Mouse (Mus musculus): ENCODE measurements around the gene Tagap1. TPM values are rescaled to one million over a fixed set of nuclear protein-coding genes. Genes with fewer than 3 reads are reported as not detected.
"Not testable (repeated sequence)": the region's sequence is repeated elsewhere in the genome, so short reads cannot be mapped to it uniquely, and the experiment has no call there.

The Tagap1 gene
- total and polyA plus RNA-seq, 3 experiments = 16.8 to 21.1 (median 20.3) TPM

- dilution Hi-C loops (cut with MboI; ENCODE audit: extremely low pct_ligation_motif_present, extremely low pct_unique_long_range_greater_than_20kb, low sequenced_read_pairs); H3K4me1 ChIP-seq (ENCODE audit: control insufficient read depth in 1 of 2, insufficient read depth in 2 of 2); H3K9me3 ChIP-seq (replicated peaks; ENCODE audit: low read length); H3K27me3 ChIP-seq (replicated peaks); H3K36me3 ChIP-seq (replicated peaks in 1 of 2; ENCODE audit: control insufficient read depth in 1 of 2, insufficient read depth in 1 of 2, low read length in 1 of 2); H3K79me2 ChIP-seq (replicated peaks; ENCODE audit: control insufficient read depth, extremely low read depth, insufficient read depth, poor library complexity, severe bottlenecking); in situ Hi-C loops (cut with MboI; ENCODE audit: low pct_ligation_motif_present, low pct_unique_long_range_greater_than_20kb, low sequenced_read_pairs): not testable (repeated sequence)
- H3K27ac ChIP-seq (ENCODE audit: insufficient read depth, low read depth) = peak within 1 kb of the TSS; percentile 49
- H3K9ac ChIP-seq (ENCODE audit: insufficient read depth, low read depth) = peak within 1 kb of the TSS; percentile 73
- DNase-seq (ENCODE audit: extremely low read depth) = peak; percentile 72
- peak within 1 kb of the TSS; percentile 51 for H3K4me2 ChIP-seq (ENCODE audit: insufficient read depth, low read depth, poor library complexity, severe bottlenecking)
- H3K4me3 ChIP-seq (replicated peaks in 1 of 3; ENCODE audit: low read depth in 2 of 3, low read length in 2 of 3, poor library complexity in 1 of 3) = peak within 1 kb of the TSS; percentile 52 to 98 (median 63)
- TF ChIP-seq SIN3A (IDR thresholded peaks at IDR 0.05; ENCODE audit: low read length) (peak; percentile 64), POLR2A (IDR thresholded peaks at IDR 0.05; ENCODE audit: low read depth, low read length) (peak; percentile 53; the same call in 1 of the 2 replicates), HCFC1 (IDR thresholded peaks at IDR 0.05; ENCODE audit: low read depth, low read length) (peak; percentile 57), ELF1 (IDR thresholded peaks at IDR 0.05; ENCODE audit: low read depth, low read length) (peak; percentile 86), NRF1 (IDR thresholded peaks at IDR 0.05; ENCODE audit: low read depth, low read length) (peak; percentile 26; the same call in 1 of the 2 replicates), MAX (IDR thresholded peaks at IDR 0.05; ENCODE audit: low read length) (0 out of 2 replicates have a peak, but pooled peaks have one; percentile 20), MYC (IDR thresholded peaks at IDR 0.05; ENCODE audit: low read depth, low read length) (0 out of 2 replicates have a peak, but pooled peaks have one; percentile 18), NELFE (IDR thresholded peaks at IDR 0.05; ENCODE audit: low read depth, low read length) (peak; percentile 61)
Measured at GRCm38 (mm10) chr17:6947984-6948768, 12.8 kb downstream of the Tagap1 start, which contains the start of gene Rsph3b. TSS of gene Rsph3b (minus strand) at chr17:6948682.

- DNase-seq (ENCODE audit: extremely low read depth); H3K9me3 ChIP-seq (replicated peaks; ENCODE audit: low read length); dilution Hi-C loops (cut with MboI; ENCODE audit: extremely low pct_ligation_motif_present, extremely low pct_unique_long_range_greater_than_20kb, low sequenced_read_pairs); H3K27me3 ChIP-seq (replicated peaks); in situ Hi-C loops (cut with MboI; ENCODE audit: low pct_ligation_motif_present, low pct_unique_long_range_greater_than_20kb, low sequenced_read_pairs); H3K27ac ChIP-seq (ENCODE audit: insufficient read depth, low read depth); H3K79me2 ChIP-seq (replicated peaks; ENCODE audit: control insufficient read depth, extremely low read depth, insufficient read depth, poor library complexity, severe bottlenecking); H3K4me1 ChIP-seq (ENCODE audit: control insufficient read depth in 1 of 2, insufficient read depth in 2 of 2); H3K36me3 ChIP-seq (replicated peaks in 1 of 2; ENCODE audit: control insufficient read depth in 1 of 2, insufficient read depth in 1 of 2, low read length in 1 of 2): not testable (repeated sequence)
- peak overlapping the region in 2 of 3 experiments; percentile 52 to 98 for H3K4me3 ChIP-seq (replicated peaks in 1 of 3; ENCODE audit: low read depth in 2 of 3, low read length in 2 of 3, poor library complexity in 1 of 3)
- peak overlapping the region; percentile 40 for H3K4me2 ChIP-seq (ENCODE audit: insufficient read depth, low read depth, poor library complexity, severe bottlenecking)
- peak overlapping the region; percentile 73; the same call in 1 of the 2 replicates for H3K9ac ChIP-seq (ENCODE audit: insufficient read depth, low read depth)
Measured at GRCm38 (mm10) chr17:6947637-6947983, 13.3 kb downstream of the Tagap1 start.

GRCm38 (mm10) chr17:6942560-6942959, 18.4 kb downstream of the Tagap1 start:
- dilution Hi-C loops (cut with MboI; ENCODE audit: extremely low pct_ligation_motif_present, extremely low pct_unique_long_range_greater_than_20kb, low sequenced_read_pairs); H3K4me3 ChIP-seq (replicated peaks in 1 of 3; ENCODE audit: low read depth in 2 of 3, low read length in 2 of 3, poor library complexity in 1 of 3); H3K4me2 ChIP-seq (ENCODE audit: insufficient read depth, low read depth, poor library complexity, severe bottlenecking); H3K27me3 ChIP-seq (replicated peaks); DNase-seq (ENCODE audit: extremely low read depth); H3K9me3 ChIP-seq (replicated peaks; ENCODE audit: low read length); H3K36me3 ChIP-seq (replicated peaks in 1 of 2; ENCODE audit: control insufficient read depth in 1 of 2, insufficient read depth in 1 of 2, low read length in 1 of 2); H3K27ac ChIP-seq (ENCODE audit: insufficient read depth, low read depth); in situ Hi-C loops (cut with MboI; ENCODE audit: low pct_ligation_motif_present, low pct_unique_long_range_greater_than_20kb, low sequenced_read_pairs); H3K9ac ChIP-seq (ENCODE audit: insufficient read depth, low read depth); H3K4me1 ChIP-seq (ENCODE audit: control insufficient read depth in 1 of 2, insufficient read depth in 2 of 2); H3K79me2 ChIP-seq (replicated peaks; ENCODE audit: control insufficient read depth, extremely low read depth, insufficient read depth, poor library complexity, severe bottlenecking): not testable (repeated sequence)

- H3K4me2 ChIP-seq (ENCODE audit: insufficient read depth, low read depth, poor library complexity, severe bottlenecking); H3K79me2 ChIP-seq (replicated peaks; ENCODE audit: control insufficient read depth, extremely low read depth, insufficient read depth, poor library complexity, severe bottlenecking); H3K36me3 ChIP-seq (replicated peaks in 1 of 2; ENCODE audit: control insufficient read depth in 1 of 2, insufficient read depth in 1 of 2, low read length in 1 of 2); dilution Hi-C loops (cut with MboI; ENCODE audit: extremely low pct_ligation_motif_present, extremely low pct_unique_long_range_greater_than_20kb, low sequenced_read_pairs); in situ Hi-C loops (cut with MboI; ENCODE audit: low pct_ligation_motif_present, low pct_unique_long_range_greater_than_20kb, low sequenced_read_pairs); H3K27ac ChIP-seq (ENCODE audit: insufficient read depth, low read depth); H3K9ac ChIP-seq (ENCODE audit: insufficient read depth, low read depth); H3K27me3 ChIP-seq (replicated peaks); H3K9me3 ChIP-seq (replicated peaks; ENCODE audit: low read length); DNase-seq (ENCODE audit: extremely low read depth); H3K4me1 ChIP-seq (ENCODE audit: control insufficient read depth in 1 of 2, insufficient read depth in 2 of 2); H3K4me3 ChIP-seq (replicated peaks in 1 of 3; ENCODE audit: low read depth in 2 of 3, low read length in 2 of 3, poor library complexity in 1 of 3): not testable (repeated sequence)
Measured at GRCm38 (mm10) chr17:6931625-6932024, 29.3 kb downstream of the Tagap1 start.

GRCm38 (mm10) chr17:6920351-6920894, 40.5 kb downstream of the Tagap1 start:
- H3K4me3 ChIP-seq (replicated peaks in 1 of 3; ENCODE audit: low read depth in 2 of 3, low read length in 2 of 3, poor library complexity in 1 of 3); dilution Hi-C loops (cut with MboI; ENCODE audit: extremely low pct_ligation_motif_present, extremely low pct_unique_long_range_greater_than_20kb, low sequenced_read_pairs); H3K36me3 ChIP-seq (replicated peaks in 1 of 2; ENCODE audit: control insufficient read depth in 1 of 2, insufficient read depth in 1 of 2, low read length in 1 of 2); H3K27ac ChIP-seq (ENCODE audit: insufficient read depth, low read depth); in situ Hi-C loops (cut with MboI; ENCODE audit: low pct_ligation_motif_present, low pct_unique_long_range_greater_than_20kb, low sequenced_read_pairs); H3K27me3 ChIP-seq (replicated peaks); H3K79me2 ChIP-seq (replicated peaks; ENCODE audit: control insufficient read depth, extremely low read depth, insufficient read depth, poor library complexity, severe bottlenecking); H3K4me2 ChIP-seq (ENCODE audit: insufficient read depth, low read depth, poor library complexity, severe bottlenecking); H3K9me3 ChIP-seq (replicated peaks; ENCODE audit: low read length); DNase-seq (ENCODE audit: extremely low read depth); H3K9ac ChIP-seq (ENCODE audit: insufficient read depth, low read depth); H3K4me1 ChIP-seq (ENCODE audit: control insufficient read depth in 1 of 2, insufficient read depth in 2 of 2): not testable (repeated sequence)

Measured in CH12.LX (cell line).